Mouse (Mus musculus) MEL (cell line): ENCODE measurements around the gene Dync1i2. TPM values are rescaled to one million over a fixed set of nuclear protein-coding genes. Genes with fewer than 3 reads are reported as not detected.

Source experiments
- DNase-seq: peaks from one replicate; pipeline ENCODE4 v3.0.0; 2011; ENCODE audit warnings: low read depth, low spot score
- H3K27ac ChIP-seq: 2 replicates; pipeline ENCODE4 v1.5.1; 2012; ENCODE audit warnings: low read depth, mild to moderate bottlenecking, control low read depth, low read length, moderate library complexity; ENCODE audit not compliant: control insufficient read depth
- H3K27me3 ChIP-seq, 2 experiments: fragments of 150-350 bp in 1 of 2; sonication (generic) in 1 of 2; 2 replicates each; pipeline ENCODE4 v1.6.1; 2012; ENCODE audit warnings: low read length in 2 of 2, mild to moderate bottlenecking in 2 of 2, improper control_type of control experiment in 1 of 2, moderate library complexity in 1 of 2; ENCODE audit not compliant: insufficient read depth in 2 of 2, control insufficient read depth in 1 of 2
- H3K36me3 ChIP-seq, 2 experiments: 2 replicates each; pipeline ENCODE4 v1.6.1; 2012 to 2014; ENCODE audit warnings: low read length in 2 of 2, improper control_type of control experiment in 1 of 2, inconsistent platforms in 1 of 2, mild to moderate bottlenecking in 1 of 2; ENCODE audit not compliant: insufficient read depth in 2 of 2, control insufficient read depth in 1 of 2
- H3K4me1 ChIP-seq, 2 experiments: fragments of 150-350 bp in 1 of 2; sonication (generic) in 1 of 2; 2 replicates each; pipeline ENCODE4 v1.6.1; 2012; ENCODE audit warnings: low read length in 2 of 2, improper control_type of control experiment in 1 of 2, mild to moderate bottlenecking in 1 of 2; ENCODE audit not compliant: insufficient read depth in 2 of 2, control insufficient read depth in 1 of 2
- H3K4me3 ChIP-seq, 2 experiments: fragments of 150-350 bp in 1 of 2; sonication (generic) in 1 of 2; 2 replicates each; pipeline ENCODE4 v1.5.1; 2012; ENCODE audit warnings: low read depth in 2 of 2, low read length in 2 of 2, mild to moderate bottlenecking in 2 of 2, moderate library complexity in 2 of 2, control low read depth in 1 of 2, improper control_type of control experiment in 1 of 2; ENCODE audit not compliant: control insufficient read depth in 1 of 2, insufficient read depth in 1 of 2
- H3K79me2 ChIP-seq: 2 replicates; pipeline ENCODE4 v1.6.1; 2012; ENCODE audit warnings: mild to moderate bottlenecking, low read length, moderate library complexity; ENCODE audit not compliant: control insufficient read depth, poor library complexity, insufficient read depth
- H3K9ac ChIP-seq: 2 replicates; pipeline ENCODE4 v1.6.1; 2012; ENCODE audit warnings: low read depth, mild to moderate bottlenecking, control low read depth, low read length, moderate library complexity; ENCODE audit not compliant: control insufficient read depth, poor library complexity, severe bottlenecking
- H3K9me3 ChIP-seq: fragments of 150-350 bp; sonication (generic); replicated peaks from 2 replicates; pipeline ENCODE4 v1.6.1; 2012; ENCODE audit warnings: mild to moderate bottlenecking, low read length, improper control_type of control experiment, moderate library complexity; ENCODE audit not compliant: insufficient read depth
- CHD1 ChIP-seq: IDR thresholded peaks from 2 replicates; pipeline ENCODE4 v1.6.1; 2012; ENCODE audit warnings: low read depth, mild to moderate bottlenecking, inconsistent platforms, low read length, improper control_type of control experiment
- CTCF ChIP-seq, 3 experiments: IDR thresholded peaks in 2 of 3; conservative IDR thresholded peaks in 1 of 3; 2 replicates each; pipeline ENCODE4 v1.5.1; 2011 to 2012; ENCODE audit warnings: low read length in 3 of 3, low read depth in 2 of 3, mild to moderate bottlenecking in 2 of 3, improper control_type of control experiment in 1 of 3, inconsistent platforms in 1 of 3, mixed read lengths in 1 of 3, moderate library complexity in 1 of 3; ENCODE audit not compliant: control insufficient read depth in 1 of 3, insufficient read depth in 1 of 3, poor library complexity in 1 of 3, severe bottlenecking in 1 of 3
- EP300 ChIP-seq, 2 experiments: IDR thresholded peaks; 2 replicates each; pipeline ENCODE4 v1.6.1; 2011; ENCODE audit warnings: improper control_type of control experiment in 2 of 2, low read length in 2 of 2, low read depth in 1 of 2, mild to moderate bottlenecking in 1 of 2
- KAT2A ChIP-seq: conservative IDR thresholded peaks from 2 replicates; pipeline ENCODE4 v1.6.1; 2012; ENCODE audit warnings: low read depth, low read length, improper control_type of control experiment, inconsistent platforms
- MAZ ChIP-seq: IDR thresholded peaks from 2 replicates; pipeline ENCODE4 v1.6.1; 2012; ENCODE audit warnings: low read depth, mild to moderate bottlenecking, inconsistent platforms, low read length, improper control_type of control experiment
- MEF2A ChIP-seq: IDR thresholded peaks from 2 replicates; pipeline ENCODE4 v1.6.1; 2014; ENCODE audit warnings: low read depth, mild to moderate bottlenecking, inconsistent platforms, low read length, improper control_type of control experiment; ENCODE audit not compliant: poor library complexity, insufficient replicate concordance, severe bottlenecking; ENCODE audit errors: extremely low read depth
- MXI1 ChIP-seq: IDR thresholded peaks from 2 replicates; pipeline ENCODE4 v1.6.1; 2011; ENCODE audit warnings: mild to moderate bottlenecking, low read depth, low read length, improper control_type of control experiment
- MYB ChIP-seq: IDR thresholded peaks from 2 replicates; pipeline ENCODE4 v1.6.1; 2011; ENCODE audit warnings: mild to moderate bottlenecking, low read depth, low read length, improper control_type of control experiment
- MYC ChIP-seq: IDR thresholded peaks from 2 replicates; pipeline ENCODE4 v1.6.1; 2011; ENCODE audit warnings: low read depth, mild to moderate bottlenecking, low read length, improper control_type of control experiment, moderate library complexity
- POLR2AphosphoS5 ChIP-seq: IDR thresholded peaks from 2 replicates; pipeline ENCODE4 v1.6.1; 2012; ENCODE audit warnings: low read depth, borderline replicate concordance, mild to moderate bottlenecking, inconsistent platforms, low read length, moderate library complexity, mixed read lengths
- RAD21 ChIP-seq: IDR thresholded peaks from 2 replicates; pipeline ENCODE4 v1.6.1; 2011; ENCODE audit warnings: mild to moderate bottlenecking, low read depth, low read length, improper control_type of control experiment
- SIN3A ChIP-seq: IDR thresholded peaks from 2 replicates; pipeline ENCODE4 v1.6.1; 2012; ENCODE audit warnings: low read length, improper control_type of control experiment, inconsistent platforms
- SMC3 ChIP-seq: IDR thresholded peaks from 2 replicates; pipeline ENCODE4 v1.6.1; 2011; ENCODE audit warnings: low read depth, low read length, improper control_type of control experiment
- TAL1 ChIP-seq: IDR thresholded peaks from 2 replicates; pipeline ENCODE4 v1.6.1; 2012; ENCODE audit warnings: mild to moderate bottlenecking, inconsistent platforms, low read length, moderate library complexity, mixed read lengths
- TCF12 ChIP-seq: IDR thresholded peaks from 2 replicates; pipeline ENCODE4 v1.6.1; 2014; ENCODE audit warnings: low read depth, mild to moderate bottlenecking, inconsistent platforms, low read length, improper control_type of control experiment, moderate library complexity
- USF1 ChIP-seq: IDR thresholded peaks from 2 replicates; pipeline ENCODE4 v1.6.1; 2014; ENCODE audit warnings: low read depth, mild to moderate bottlenecking, inconsistent platforms, low read length, improper control_type of control experiment, moderate library complexity
- ZC3H11A ChIP-seq: IDR thresholded peaks from 2 replicates; pipeline ENCODE4 v1.6.1; 2012; ENCODE audit warnings: low read depth, mild to moderate bottlenecking, inconsistent platforms, low read length, improper control_type of control experiment
- ZNF384 ChIP-seq: IDR thresholded peaks from 2 replicates; pipeline ENCODE4 v1.6.1; 2012; ENCODE audit warnings: low read depth, mild to moderate bottlenecking, inconsistent platforms, low read length, improper control_type of control experiment
- polyA plus RNA-seq, 2 experiments: library from polyadenylated mRNA; stranded (reverse) in 1 of 2; unstranded in 1 of 2; fragments of >175 nt in 1 of 2; fragments of >200 nt in 1 of 2; gene quantifications; 2 replicates each; pipeline versions ENCODE4 v1.2.1 to v1.2.4; 2012; ENCODE audit warnings: low replicate concordance in 2 of 2, low read depth in 1 of 2; ENCODE audit not compliant: insufficient read length in 2 of 2, insufficient read depth in 1 of 2, missing spikeins in 1 of 2
- total RNA-seq: library from RNA; depleted of rRNA; stranded (reverse); fragments of 300-350 nt; gene quantifications from 2 replicates; pipeline ENCODE4 v1.2.3, GENCODE M21; 2012

The Dync1i2 gene
- total and polyA plus RNA-seq, 3 experiments, result 21.8 to 156 (median 59.1) TPM

- Histone ChIP-seq H3K79me2 (no peaks in the 10 kb centered on the region; the same call in 1 of the 2 replicates), H3K4me1 (no peaks in the 10 kb centered on the region), H3K9ac (no peak overlapping the region), H3K27me3 (no peaks in the 10 kb centered on the region), H3K36me3 (peaks cover 0 to 14% of the 10 kb centered on the region in 2 experiments; a peak in 2 of 4 replicates), H3K9me3 (no peaks in the 10 kb centered on the region), H3K4me3 (no peak overlapping the region), H3K27ac (no peak overlapping the region)
- DNase-seq, result peak; percentile 43
- peak; percentile 52 for TF ChIP-seq SMC3
- TF ChIP-seq TCF12, result no peak
- no peak for TF ChIP-seq SIN3A
- TF ChIP-seq RAD21, result peak; percentile 39
- TF ChIP-seq ZNF384, result peak; percentile 60
- TF ChIP-seq ZC3H11A, result peak; percentile 41
- TF ChIP-seq TAL1, result no peak
- TF ChIP-seq CHD1, result no peak
- TF ChIP-seq MAZ, result no peak
- TF ChIP-seq MYC, result peak; percentile 62; the same call in 1 of the 2 replicates
- no peak for TF ChIP-seq MEF2A
- peak in 2 of 3 experiments; percentile 12 to 47; a peak in 3 of 6 replicates for TF ChIP-seq CTCF (IDR thresholded peaks at IDR 0.05 in 2 of 3, conservative IDR thresholded peaks at IDR 0.05 in 1 of 3; ENCODE audit: control insufficient read depth in 1 of 3, insufficient read depth in 1 of 3, low read depth in 2 of 3, low read length in 3 of 3, poor library complexity in 1 of 3, severe bottlenecking in 1 of 3)
Observed at GRCm38 (mm10) chr2:71242180-71242579, 30.7 kb downstream of the Dync1i2 start.

- DNase-seq, result no peak
- TF ChIP-seq MEF2A (no peak), TAL1 (no peak), KAT2A (no peak), ZNF384 (no peak), MXI1 (no peak), POLR2AphosphoS5 (no peak), TCF12 (no peak), SIN3A (no peak), MYB (no peak), EP300 (IDR thresholded peaks at IDR 0.05; ENCODE audit: low read depth in 1 of 2, low read length in 2 of 2) (no peak), USF1 (no peak)
- TF ChIP-seq, all 39 proteins: peak for 0
- H3K79me2 ChIP-seq, result no peaks in the 10 kb centered on the region; the same call in 1 of the 2 replicates
- no peaks in the 10 kb centered on the region; a peak in 1 of 4 replicates for H3K4me1 ChIP-seq
- no peak overlapping the region for H3K4me3 ChIP-seq
- no peaks in the 10 kb centered on the region for H3K9me3 ChIP-seq
- H3K9ac ChIP-seq, result no peak overlapping the region
- peaks cover 0 to 15% of the 10 kb centered on the region in 2 experiments; a peak in 2 of 4 replicates for H3K36me3 ChIP-seq
- H3K27ac ChIP-seq, result no peak overlapping the region
- no peaks in the 10 kb centered on the region for H3K27me3 ChIP-seq
Observed at GRCm38 (mm10) chr2:71243058-71243672, 31.7 kb downstream of the Dync1i2 start.
